Mouse (Mus musculus) gastrocnemius, postnatal 4 days (tissue): Measurements from ENCODE around the gene Plcd3. TPM values are rescaled to one million over a fixed set of nuclear protein-coding genes. Genes with fewer than 3 reads are reported as not detected.

Source experiments
- DNase-seq, 2 experiments: peaks; one replicate each; pipeline ENCODE4 v3.0.0; 2021 to 2022; ENCODE audit warnings: low spot score in 2 of 2, mixed read lengths in 2 of 2
- total RNA-seq, 2 experiments: library from RNA; stranded (reverse); gene quantifications; 2 replicates each; pipeline ENCODE4 v1.2.3; 2021

Gene Plcd3
- total RNA-seq, 2 experiments from 2014 or later, result 9.3 to 12.4 TPM

DNA sequence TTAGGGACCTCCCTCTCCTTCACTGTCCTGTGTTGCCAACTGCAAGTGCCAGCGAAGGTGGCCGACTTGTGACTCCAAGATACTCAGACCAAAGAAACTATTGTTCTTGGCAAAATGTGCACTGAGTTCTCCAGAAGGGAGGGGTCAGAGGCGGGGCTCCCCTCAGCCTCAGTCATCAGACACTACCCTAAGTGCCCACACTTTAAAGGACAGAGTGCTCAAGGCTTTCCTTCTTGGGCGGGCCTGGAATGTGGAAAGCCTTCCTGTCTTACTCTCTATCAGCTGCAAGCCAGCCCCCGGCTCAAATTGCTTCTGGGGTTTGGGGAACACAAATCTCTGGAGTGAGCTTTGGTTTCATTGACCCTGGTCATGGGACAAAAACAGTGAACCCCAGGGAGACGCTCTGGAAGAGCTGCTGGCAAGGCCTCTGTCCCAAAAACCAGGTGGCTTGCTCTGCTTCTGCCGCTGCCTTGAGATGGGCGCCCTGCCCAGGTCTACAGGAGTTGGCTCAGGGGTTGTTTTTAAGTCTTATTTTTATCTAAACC is 33.9 kb downstream of the Plcd3 start:
- DNase-seq, result peak in 1 of 2 experiments; percentile 72

DNA sequence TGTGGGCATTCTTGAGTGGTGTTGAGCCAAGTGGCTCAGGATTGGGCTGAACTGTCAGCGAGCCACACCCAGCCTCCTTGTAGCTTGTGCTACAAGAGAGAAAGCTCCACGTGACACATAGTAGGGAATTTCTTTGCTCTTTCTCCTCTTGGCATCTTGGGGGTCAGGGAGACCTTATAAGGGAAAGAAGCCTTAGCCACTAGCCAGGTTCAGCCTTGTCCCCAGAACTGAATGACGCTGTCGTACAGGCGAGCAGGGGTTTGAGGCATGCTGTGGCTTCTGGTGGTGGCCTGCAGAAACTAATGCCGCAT is 34.5 kb downstream of the Plcd3 start:
- DNase-seq, result no peak

DNA sequence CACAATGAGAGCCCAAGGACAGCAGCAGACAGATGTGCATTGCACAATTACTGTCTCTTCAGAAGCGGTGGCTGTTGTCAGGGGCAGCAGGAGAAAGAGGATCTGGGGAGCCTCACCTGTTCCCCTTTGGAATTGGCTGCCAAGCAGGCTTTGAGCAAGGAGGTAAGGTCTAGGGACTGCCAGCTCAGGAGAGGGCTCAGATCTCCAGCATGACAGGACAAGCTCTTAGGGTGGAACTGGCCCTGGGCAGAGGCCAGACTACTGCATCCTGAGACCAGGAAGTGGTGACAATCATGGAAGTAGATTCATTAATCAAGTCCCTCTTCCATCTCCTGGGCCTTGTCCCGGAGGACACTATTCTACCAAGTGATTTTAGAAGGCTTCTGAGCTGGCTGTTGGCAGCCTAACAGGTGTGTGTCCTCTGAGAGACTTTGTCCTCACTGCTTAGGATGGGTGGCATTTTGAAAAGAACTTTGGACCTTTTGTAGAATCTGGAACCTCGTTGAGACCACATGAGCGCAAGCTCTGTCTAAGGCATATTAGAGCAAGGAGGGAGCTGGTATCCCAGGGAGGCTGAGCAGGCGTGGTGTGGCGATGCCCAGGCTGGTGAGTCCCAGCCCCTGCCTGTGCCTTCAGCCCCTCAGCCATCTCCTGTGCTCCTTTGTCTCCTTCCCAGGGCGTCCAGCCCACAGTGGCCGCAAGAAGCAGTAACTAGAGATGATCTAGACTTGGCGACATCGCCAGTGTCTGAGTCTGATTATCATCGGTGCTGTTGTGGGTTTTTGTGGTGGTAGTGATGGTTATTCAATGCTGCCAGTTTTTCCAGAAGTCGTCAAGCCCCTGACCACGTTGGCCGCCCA is 35.0 kb downstream of the Plcd3 start:
- DNase-seq, result no peak

DNA sequence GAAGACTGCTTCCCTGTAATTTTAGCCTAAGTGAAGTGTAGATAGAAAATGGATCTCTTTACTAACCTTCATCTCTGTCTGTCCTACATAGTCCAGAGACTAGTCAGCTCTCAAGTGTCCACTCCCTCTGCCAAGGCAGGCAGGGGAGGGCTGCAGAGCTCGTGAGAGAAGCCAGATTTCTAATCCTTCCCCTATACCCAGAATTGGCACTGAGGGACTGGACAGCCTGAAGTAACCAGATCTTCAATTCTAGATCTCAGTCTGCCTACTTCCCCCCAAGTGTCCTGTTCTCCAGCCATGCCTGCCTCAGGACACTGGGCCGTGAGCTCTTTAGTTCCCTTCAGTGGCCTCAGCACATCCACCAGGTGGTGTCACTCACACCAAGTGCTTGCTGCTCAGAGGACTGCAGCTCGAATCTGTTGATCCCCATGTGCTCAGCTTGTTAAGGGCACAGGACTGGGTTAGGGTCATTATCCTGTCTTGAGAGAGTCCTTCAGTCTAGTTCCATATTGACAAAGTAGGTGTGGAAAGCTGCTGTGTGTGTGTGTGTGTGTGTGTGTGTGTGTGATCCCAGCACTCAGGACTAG is 42.9 kb downstream of the Plcd3 start:
- no peak for DNase-seq

DNA sequence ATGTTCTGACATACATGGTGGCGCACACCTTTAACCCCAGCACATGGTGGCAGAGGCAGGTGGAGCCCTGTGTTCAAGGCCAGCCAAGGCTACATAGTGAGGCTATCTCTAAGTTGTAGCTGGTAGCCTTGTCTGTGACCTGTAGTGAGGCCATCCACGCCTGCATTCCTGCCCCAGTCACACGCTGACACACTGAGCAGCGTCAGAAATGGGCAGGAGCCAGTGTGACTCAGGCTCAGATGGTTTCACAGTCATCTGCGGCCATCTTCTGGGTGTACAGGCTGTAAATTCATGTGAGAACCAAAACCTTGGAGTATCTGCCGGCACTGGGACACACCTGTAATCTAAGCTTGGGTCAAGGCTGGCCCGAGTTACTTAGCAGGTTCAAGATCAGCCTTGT is 44.8 kb downstream of the Plcd3 start:
- no peak for DNase-seq

DNA sequence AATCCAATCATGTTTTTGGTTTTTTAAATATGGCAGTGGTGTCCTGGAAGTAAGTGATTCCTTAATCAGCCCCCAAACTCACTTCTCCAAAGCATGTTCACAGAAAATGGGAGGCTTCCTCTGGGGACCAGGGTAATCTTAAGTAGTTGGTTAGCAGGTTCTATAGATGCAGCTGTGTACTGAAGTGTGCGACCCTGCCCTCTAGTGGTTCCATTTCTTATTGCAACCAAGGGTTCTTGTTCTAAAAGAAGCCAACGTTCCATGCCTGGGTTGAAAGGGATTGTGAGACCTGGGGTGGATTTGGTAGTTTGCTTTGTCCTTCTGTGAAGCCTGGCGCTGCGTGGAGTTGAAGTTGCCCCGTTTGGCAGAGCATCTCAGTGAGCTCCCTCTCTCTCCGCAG is 46.7 kb downstream of the Plcd3 start:
- DNase-seq, result peak; percentile 56 to 72

DNA sequence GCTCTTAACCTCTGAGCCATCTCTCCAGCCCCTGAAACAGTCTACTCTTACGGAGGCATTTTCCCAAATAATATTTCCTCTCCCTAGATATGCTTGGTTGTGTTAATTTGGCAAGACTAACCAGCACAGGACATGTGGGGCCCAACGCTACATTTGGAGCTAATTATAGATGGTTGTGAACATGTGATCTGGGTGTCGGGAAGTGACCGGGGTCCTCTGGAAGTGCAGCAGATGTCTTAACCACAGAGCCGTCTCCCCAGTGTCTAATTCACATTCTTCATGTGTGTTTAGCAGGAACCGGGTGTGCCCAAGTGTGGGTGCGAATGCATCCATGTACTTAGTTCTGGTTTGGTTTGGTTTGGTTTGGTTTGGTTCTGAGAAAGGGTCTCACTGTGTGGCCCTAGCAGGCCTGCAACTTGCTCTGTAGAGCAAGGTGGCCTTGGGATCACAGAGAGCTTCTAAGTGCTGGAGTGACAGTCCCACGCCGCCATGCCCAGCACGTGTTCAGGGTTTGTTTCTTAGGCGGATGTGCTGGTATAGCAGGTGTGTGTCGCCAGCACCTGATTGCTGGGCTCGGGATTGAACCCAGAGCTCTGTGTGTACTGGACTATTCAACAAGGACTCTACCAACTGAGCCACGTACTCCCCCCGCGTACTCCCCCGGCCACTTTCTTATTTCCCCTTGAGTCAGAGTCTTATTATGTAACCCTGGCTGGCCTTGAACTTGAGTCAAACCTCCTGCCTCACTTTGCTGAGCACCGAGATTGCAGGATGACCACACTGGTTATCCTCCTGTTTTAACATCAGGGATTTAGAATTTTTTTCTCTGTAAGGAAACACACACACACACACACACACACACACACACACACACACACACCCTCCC is 48.0 kb downstream of the Plcd3 start:
- DNase-seq, result no peak

DNA sequence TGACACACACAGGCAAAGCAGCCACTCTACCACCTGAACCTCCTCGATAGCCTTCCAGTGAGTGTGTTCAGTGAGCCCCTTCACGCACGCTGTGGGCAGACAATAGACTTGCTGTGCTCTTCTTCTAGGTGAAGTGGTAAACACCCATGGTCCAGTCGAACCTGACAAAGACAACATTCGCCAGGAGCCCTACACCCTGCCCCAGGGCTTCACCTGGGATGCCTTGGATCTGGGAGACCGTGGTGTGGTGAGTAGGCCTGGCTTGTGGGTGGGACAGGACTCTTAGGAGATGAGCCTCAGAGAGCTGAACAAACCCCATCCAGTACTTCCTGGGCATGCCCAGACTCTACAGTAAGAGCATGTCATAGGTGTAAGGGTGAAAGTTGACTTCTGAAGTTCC is 49.4 kb downstream of the Plcd3 start:
- no peak for DNase-seq

DNA sequence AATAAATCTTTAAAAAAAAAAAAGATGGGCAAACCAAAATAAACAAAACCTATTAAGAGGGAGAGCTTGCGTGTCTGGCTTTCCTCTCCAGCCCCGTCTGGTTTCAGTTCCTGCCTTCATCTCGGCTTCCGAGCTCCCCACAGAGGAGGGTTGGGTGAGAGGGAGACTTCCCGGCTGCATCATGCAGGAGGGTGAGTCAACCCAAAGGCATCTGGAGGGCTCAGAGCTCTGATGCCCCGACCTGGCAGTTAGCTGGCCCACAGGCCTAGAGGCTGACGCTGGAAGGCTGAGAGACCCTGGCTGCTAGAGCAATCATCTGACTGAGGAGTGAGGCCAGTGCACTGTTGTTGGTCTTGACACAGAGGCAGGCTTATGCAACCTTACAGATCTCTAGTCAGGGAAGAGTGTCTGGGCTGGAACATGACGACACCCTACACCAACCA is 50.2 kb downstream of the Plcd3 start:
- DNase-seq, result no peak

DNA sequence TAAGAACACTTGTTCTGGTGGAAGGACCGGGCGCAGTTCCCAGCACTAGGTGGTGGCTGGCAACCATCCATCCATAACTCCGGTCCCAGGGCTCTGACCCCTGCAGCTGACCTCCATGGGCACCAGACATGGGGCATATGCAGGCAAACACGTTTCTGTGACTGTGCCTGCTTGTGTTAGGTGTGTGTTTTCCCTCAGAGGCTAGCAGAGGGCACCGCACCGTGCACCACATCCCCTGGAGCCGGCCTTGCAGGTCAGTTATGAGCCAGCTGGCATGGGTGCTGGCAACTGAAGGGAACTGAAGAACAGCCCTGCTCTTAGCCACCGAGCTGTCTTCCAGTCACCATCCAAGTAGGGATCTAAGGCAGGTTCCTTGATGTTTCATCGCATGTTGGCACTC is 51.3 kb downstream of the Plcd3 start:
- DNase-seq, result no peak

DNA sequence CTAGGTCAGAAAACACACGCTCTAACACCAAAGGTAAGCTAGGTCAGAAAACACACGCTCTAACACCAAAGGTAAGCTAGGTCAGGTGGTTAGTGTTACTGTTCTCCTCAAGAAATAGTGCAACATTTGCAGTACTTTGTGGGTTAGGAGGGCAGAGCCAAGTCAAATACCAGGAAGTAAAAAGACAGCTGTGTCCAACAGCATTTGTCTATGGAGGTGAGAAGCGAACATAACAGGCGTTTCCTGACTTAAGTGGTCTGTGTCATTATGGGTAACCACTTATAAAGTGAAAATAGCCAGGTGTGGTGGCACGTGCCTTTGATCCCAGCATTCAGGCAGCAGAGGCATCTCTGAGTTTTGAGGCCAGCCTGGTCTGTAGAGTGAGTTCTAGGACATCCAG is 51.8 kb downstream of the Plcd3 start:
- DNase-seq, result no peak

DNA sequence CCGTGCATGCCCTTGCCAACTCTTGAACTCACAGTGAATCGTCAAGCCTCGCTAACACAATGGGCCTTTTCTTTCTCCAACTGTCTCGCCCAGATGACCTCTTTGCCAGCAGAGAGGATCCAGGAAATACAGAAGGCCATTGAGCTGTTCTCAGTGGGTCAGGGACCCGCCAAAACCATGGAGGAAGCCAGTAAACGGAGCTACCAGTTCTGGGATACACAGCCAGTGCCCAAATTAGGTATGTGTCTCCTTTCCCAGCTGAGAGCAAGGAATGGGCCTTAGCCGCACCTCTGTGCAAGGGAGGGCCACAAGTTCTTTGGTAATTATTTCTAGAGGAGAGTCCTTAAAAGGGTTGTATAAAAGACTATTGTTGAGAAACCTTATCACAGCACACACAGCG is 55.2 kb downstream of the Plcd3 start:
- DNase-seq, result no peak

DNA sequence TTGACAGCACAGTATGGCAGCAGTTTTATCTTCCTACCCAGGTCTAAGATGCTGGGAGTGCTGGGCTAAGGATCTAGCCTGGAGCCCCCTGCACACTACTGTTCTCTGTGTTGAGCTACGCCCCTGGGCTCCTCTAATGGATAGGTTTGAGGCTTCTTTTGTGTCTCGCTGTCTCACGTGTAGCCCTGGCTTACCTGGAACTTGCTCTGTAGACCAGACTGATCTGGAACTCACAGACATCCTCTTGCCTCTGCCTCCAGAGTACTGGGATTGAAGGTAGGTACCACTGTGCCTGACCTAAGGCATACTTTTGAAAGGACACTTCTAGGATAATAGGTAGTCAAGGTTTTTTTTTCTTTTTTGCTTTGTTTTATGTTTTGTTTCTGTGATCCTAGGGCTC is 57.5 kb downstream of the Plcd3 start:
- no peak for DNase-seq

DNA sequence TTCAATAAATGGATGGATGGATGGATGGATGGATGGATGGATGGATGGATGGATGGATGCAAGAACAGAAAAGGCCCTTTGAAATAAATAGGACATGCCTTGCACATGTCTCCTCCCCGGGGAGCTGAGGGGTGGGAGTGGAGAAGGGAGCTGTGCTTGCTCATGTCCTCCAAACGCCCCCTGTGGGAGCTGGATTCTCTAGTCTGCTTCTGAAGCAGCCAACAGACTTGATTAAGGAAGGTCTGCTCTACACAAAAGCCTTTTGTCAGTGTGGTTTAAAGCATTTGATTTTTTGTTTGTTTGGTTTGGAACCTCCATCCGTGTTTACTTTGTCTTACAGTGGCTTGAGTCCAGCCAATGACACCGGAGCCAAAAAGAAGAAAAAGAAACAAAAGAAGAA is 58.6 kb downstream of the Plcd3 start:
- DNase-seq, result no peak

DNA sequence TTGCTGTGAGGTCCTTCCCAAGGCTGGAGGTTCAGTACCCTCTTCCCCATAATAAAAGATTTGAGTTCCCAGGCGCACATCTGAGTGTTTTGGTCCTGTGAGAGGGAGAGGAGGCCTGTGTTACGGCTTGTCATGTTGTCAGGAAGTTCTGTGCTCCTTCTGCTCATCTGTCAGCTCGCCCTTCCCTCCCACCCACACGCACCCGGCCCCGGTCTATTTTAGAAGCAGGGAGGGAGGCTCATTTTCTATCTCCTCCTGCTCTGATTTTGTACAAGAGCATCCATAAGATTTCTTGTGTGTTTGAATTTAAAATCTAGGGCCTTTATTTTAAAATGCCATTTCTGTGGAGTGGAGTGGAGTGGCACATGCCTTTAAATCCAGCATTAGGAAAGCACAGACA is 63.4 kb downstream of the Plcd3 start:
- no peak for DNase-seq

DNA sequence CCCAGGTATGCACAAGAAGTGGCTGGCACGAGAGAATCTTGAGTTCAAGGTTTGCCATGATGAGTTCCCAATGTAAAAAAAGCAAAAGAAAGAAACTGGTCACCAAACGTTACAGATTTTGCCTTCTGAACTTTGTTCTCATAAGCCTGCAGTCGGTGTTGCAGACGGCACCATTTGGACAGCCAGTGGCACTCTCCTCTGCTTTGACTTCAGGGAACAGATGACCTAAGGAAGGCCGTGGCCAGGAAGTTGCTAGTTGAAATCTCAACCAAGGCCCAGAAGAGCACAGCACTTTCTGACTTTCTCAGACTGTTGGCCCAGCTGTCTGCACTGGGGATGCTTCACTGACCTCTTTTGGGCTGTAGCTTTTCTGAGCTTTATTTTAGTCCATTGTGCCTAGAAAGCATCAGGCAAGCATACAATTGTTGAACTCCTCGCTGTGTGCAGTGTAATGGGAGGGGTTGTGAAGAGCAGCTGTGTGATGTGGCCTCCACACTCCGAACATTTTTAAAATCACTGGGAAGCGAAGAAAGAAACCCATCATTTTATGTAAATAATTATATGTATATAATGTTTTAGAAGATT is 64.5 kb downstream of the Plcd3 start:
- no peak for DNase-seq

DNA sequence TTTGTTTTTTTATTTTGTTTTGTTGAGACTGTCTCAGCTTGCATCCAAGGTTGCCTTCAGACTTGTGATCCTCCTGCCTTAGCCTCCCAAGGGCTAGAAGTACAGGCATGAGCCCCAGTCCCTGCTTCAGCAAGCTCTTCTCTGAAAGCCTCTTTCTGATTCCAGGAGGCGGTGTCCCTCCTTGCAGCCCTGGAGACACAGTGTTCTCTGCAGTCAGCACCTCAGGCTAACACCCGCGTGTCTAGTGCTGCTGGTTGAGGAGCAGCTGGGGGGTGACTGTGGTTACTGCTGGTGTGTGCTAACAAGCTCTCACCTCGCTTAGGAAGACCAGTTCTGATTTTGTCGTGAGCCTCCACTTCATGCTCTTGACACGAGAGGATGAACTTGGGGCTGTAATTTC is 66.5 kb downstream of the Plcd3 start:
- no peak for DNase-seq

DNA sequence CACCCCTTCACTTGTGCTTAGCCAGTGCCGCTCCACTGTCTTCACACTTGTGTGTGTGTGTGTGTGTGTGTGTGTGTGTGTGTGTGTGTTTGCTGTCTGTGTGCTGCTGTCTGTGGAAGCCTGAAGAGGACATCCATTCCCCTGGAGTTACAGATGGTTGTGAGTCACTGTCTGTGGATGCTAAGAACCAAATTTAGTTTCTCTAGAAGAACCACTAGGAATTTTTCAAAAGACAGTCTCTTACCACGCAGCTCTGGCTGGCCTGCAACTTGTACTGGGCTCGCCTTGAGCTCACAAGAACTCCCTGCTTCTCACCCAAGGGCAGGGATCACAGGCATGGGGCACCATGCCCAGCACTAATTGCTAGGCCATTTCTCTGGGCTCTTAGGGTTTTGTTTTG is 68.4 kb downstream of the Plcd3 start:
- DNase-seq, result no peak

DNA sequence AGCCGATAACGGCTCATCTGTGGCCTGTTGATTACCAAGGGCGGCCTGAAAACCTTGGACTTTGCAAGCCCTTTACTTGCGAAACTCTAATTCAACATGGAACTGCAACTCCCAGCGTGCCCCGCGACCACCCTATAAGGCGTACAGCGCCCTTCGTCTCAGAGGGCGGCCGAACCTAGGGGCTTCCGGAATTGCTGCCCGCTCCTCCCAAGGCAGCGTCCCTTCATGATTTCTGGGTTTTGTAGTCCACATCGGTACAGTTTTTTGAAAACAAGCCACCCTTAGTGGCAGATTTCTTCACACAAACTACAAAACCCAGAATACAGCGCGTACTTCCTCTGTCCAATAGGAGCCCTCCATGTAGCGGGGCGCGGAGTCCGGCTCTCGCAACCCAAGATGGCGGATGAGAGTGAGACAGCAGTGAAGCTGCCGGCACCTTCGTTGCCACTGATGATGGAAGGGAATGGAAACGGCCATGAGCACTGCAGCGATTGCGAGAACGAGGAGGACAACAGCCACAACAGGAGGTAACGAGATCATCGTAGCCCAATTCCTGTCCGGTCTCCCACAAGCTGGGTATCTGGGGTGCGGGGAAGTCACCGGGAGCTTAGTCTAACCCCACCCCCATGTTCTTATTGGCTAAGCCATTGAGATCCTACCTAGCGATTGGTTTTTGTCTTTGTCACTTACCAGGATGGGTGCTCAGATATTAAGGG is 73.1 kb downstream of the Plcd3 start, which contains the start of the genes Nmt1 and Dcakd:
Gene Nmt1, plus strand, starts transcription at position 15 of the 716 bp plus-strand sequence.
Gene Dcakd, minus strand, starts transcription at position 158 of the 716 bp plus-strand sequence.
- peak; percentile 76 to 91 for DNase-seq

DNA sequence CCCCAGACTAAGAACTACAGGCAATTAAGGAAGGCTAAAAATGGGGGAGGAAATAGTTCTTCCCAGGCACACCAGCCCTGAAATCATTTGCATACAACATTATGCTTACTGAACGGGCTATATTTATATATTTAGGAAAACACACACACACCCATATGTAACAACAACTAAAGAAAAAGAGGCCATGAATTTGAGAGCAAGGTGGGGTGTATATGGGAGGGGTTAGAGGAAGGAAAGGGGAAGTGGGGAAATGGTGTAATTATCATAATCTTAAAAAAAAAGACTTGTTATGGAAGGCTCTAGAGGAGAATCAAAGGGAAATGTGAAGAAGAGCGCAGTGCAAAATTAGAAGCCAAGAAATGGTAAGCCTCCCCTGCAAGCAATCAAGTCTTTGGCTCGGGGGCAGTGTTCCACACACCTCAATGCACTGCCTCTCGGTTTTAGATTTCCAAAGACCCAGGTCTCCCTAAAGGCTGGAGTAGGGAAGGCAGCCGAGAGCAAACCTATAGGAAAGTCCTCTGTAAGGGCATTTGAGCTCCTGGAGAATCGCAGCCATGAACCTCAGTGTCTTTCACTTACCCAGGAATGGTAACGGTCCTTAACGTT is 73.8 kb downstream of the Plcd3 start:
- DNase-seq, result no peak
